Mouse (Mus musculus): ENCODE results near the gene Paics. TPM values are rescaled to one million over a fixed set of nuclear protein-coding genes. Genes with fewer than 3 reads are reported as not detected.
A peak's percentile ranks its signal among the peaks of the same experiment; 100 is the strongest.

Gene Paics
- polyA plus RNA-seq, 1 experiment from 2014 or later: 276 TPM

DNA sequence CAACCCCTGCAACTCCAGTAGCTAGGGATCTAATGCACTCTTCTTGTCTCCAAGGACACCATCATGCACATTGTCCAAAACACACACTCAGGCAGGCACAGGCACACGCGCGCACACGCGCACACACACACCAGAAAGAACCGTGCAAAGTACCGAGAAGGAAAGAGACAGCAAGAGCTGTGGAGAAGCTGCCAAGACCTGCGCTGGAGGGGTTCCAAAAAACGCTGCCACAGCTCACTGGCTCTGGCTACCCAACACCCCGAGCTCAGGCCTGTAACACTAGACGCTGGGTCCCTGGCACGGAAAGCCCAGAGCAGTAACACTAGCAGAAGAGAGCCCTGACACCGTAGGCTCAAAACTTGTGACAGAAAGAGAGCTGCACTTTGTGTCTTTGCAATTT lies 27.7 kb upstream of the Paics start:
- H3K27me3 ChIP-seq (replicated peaks; ENCODE audit: control insufficient read depth, insufficient read depth, low read length): no peaks in the 10 kb centered on the region
- H3K27ac ChIP-seq (ENCODE audit: low read depth, low read length): no peak overlapping the region
- no peak overlapping the region for H3K4me3 ChIP-seq (ENCODE audit: low read depth, low read length)
- DNase-seq (ENCODE audit: low spot score): peak; percentile 41
- peaks cover 3% of the 10 kb centered on the region; the same call in 1 of the 2 replicates for H3K9me3 ChIP-seq (replicated peaks; ENCODE audit: control insufficient read depth, low read length)
- ATAC-seq: no peak
- H3K4me2 ChIP-seq (ENCODE audit: low read length): no peak overlapping the region
- H3K4me1 ChIP-seq (ENCODE audit: control insufficient read depth, insufficient read depth, low read length): no peaks in the 10 kb centered on the region
- H3K36me3 ChIP-seq (ENCODE audit: control insufficient read depth, insufficient read depth, low read length): peaks cover 46% of the 10 kb centered on the region
- no peak overlapping the region for H3K9ac ChIP-seq (ENCODE audit: low read length)
- WGBS: 85% methylated on average over 13 of the region's 13 CpGs

DNA sequence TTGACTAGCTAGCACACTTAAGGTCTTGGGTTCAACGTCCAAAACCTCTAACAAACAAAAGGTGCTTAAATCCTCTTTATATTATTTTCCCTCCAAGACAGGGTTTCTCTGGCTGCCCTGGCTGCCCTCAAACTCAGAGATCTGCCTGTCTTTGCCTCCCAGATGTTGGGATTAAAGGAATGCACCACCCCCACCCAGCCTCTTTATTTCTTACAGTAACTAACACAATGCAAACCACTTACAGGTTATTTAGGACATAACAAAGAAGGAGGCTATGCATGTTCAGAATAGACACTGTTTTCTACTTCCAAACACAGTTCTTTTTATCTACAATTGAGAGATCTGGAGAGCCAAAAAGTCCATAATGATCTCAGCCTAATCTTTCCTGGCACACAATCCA lies 26.8 kb upstream of the Paics start:
- H3K27ac ChIP-seq (ENCODE audit: low read depth, low read length): no peak overlapping the region
- no peak overlapping the region for H3K9ac ChIP-seq (ENCODE audit: low read length)
- H3K36me3 ChIP-seq (ENCODE audit: control insufficient read depth, insufficient read depth, low read length): peaks cover 40% of the 10 kb centered on the region
- DNase-seq (ENCODE audit: low spot score): no peak
- no peaks in the 10 kb centered on the region for H3K4me1 ChIP-seq (ENCODE audit: control insufficient read depth, insufficient read depth, low read length)
- no peak overlapping the region for H3K4me2 ChIP-seq (ENCODE audit: low read length)
- WGBS: 73% methylated on average over 1 of the region's 1 CpGs
- no peak for ATAC-seq
- no peaks in the 10 kb centered on the region for H3K27me3 ChIP-seq (replicated peaks; ENCODE audit: control insufficient read depth, insufficient read depth, low read length)
- peaks cover 3% of the 10 kb centered on the region; the same call in 1 of the 2 replicates for H3K9me3 ChIP-seq (replicated peaks; ENCODE audit: control insufficient read depth, low read length)
- H3K4me3 ChIP-seq (ENCODE audit: low read depth, low read length): no peak overlapping the region

DNA sequence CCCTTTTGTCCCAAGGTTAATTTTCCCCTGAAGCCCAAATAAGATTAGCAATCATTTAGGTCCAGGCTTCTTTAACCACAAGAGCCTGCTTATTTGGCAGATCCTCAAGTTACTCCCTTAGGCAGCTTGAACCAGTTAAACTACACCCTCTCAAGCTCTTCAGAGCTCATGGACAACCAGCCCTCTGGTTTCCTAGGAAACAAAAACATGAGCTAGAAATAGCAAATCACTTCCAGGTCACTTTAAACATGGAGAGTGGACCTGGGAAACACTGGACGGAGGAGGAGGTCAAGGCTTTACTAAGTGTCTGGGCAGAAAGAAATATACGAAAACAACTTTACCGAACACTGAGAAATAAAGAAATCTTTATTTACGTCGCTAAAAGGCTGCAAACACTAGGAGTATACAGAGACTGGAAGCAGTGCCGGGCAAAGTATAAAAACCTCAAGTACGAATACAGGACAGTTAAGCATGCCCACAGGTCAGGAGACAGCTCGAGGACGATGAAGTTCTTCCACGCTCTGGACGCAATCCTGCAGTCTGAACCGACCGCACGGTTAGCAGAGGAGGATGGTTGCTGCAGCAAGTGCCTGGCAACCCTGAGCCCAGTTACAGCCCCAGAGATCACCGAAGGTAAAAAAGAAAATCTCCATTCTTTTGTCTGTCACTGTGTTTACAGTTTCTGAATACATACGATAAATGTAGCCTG lies 22.8 kb upstream of the Paics start:
- Histone ChIP-seq H3K9me3 (replicated peaks; ENCODE audit: control insufficient read depth, low read length) (peaks cover 3% of the 10 kb centered on the region; the same call in 1 of the 2 replicates), H3K27me3 (replicated peaks; ENCODE audit: control insufficient read depth, insufficient read depth, low read length) (no peaks in the 10 kb centered on the region), H3K4me2 (ENCODE audit: low read length) (no peak overlapping the region), H3K27ac (ENCODE audit: low read depth, low read length) (no peak overlapping the region), H3K4me3 (ENCODE audit: low read depth, low read length) (no peak overlapping the region), H3K9ac (ENCODE audit: low read length) (no peak overlapping the region), H3K36me3 (ENCODE audit: control insufficient read depth, insufficient read depth, low read length) (peaks cover 20% of the 10 kb centered on the region), H3K4me1 (ENCODE audit: control insufficient read depth, insufficient read depth, low read length) (no peaks in the 10 kb centered on the region)
- 93% methylated on average over 16 of the region's 16 CpGs for WGBS
- ATAC-seq (no peak), DNase-seq (ENCODE audit: low spot score) (peak; percentile 50)

DNA sequence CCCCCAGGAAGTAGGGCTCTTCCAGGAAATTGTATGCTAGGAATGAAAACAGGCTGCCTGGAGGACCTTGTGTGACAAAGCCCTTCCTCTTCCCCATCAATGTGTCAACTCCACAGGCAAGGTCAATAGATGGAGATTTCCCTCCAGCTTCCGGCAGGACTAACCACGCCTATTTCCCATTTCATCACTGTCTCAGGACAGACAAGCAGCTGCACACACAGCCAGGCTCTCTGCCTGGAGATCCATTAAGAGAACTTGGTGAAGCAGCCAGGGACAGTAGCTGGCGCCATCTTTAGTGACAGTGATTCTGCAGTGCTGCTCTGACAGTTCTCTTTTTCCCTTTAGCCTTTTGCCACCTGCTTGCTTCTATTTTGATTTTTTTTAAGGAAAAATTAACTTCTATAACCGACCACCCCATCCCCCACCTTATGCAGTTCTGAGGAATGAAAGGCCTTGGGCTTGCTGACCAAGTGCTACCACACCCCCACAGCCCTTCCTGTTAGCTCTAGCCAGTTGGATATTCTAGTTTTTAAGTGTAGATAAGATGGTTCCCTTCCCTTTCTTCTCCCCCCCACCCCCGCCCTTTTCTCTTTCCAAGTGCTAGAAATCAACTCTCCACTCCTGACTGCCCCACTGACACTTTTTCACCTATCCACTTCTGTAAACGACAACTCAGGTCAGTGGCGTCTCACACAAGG lies 21.8 kb upstream of the Paics start:
- H3K27me3 ChIP-seq (replicated peaks; ENCODE audit: control insufficient read depth, insufficient read depth, low read length): no peaks in the 10 kb centered on the region
- no peaks in the 10 kb centered on the region for H3K4me1 ChIP-seq (ENCODE audit: control insufficient read depth, insufficient read depth, low read length)
- ATAC-seq (no peak), DNase-seq (ENCODE audit: low spot score) (no peak)
- H3K36me3 ChIP-seq (ENCODE audit: control insufficient read depth, insufficient read depth, low read length): peaks cover 20% of the 10 kb centered on the region
- no peak overlapping the region for H3K4me2 ChIP-seq (ENCODE audit: low read length)
- H3K9me3 ChIP-seq (replicated peaks; ENCODE audit: control insufficient read depth, low read length): peaks cover 3% of the 10 kb centered on the region; the same call in 1 of the 2 replicates
- H3K27ac ChIP-seq (ENCODE audit: low read depth, low read length): no peak overlapping the region
- no peak overlapping the region for H3K4me3 ChIP-seq (ENCODE audit: low read depth, low read length)
- no peak overlapping the region for H3K9ac ChIP-seq (ENCODE audit: low read length)
- WGBS: 89% methylated on average over 7 of the region's 7 CpGs

DNA sequence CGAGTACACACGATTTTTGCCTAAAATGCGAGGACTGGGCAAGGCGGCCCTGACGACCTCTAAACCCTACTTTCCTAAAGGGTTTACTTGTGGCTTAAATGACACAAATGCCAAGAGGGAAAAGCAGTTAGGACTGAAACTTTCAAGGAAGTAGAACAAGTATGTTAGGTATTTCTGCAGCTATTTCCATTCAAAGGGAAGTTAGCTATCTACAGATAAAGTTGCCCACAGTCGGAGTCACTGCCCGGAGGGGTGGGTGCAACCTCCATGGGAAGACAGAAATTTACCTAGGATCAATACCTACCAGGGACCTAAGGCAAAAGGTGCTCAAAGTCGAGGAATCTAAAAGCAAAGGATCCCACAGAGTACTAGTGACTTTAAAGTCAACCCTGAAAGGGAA lies 11.4 kb upstream of the Paics start:
- DNase-seq (ENCODE audit: low spot score) (no peak), ATAC-seq (no peak)
- Histone ChIP-seq H3K4me3 (ENCODE audit: low read depth, low read length) (no peak overlapping the region), H3K4me1 (ENCODE audit: control insufficient read depth, insufficient read depth, low read length) (no peaks in the 10 kb centered on the region), H3K9me3 (replicated peaks; ENCODE audit: control insufficient read depth, low read length) (no peaks in the 10 kb centered on the region), H3K4me2 (ENCODE audit: low read length) (no peak overlapping the region), H3K27me3 (replicated peaks; ENCODE audit: control insufficient read depth, insufficient read depth, low read length) (no peaks in the 10 kb centered on the region), H3K36me3 (ENCODE audit: control insufficient read depth, insufficient read depth, low read length) (peaks cover 5% of the 10 kb centered on the region; the same call in 1 of the 2 replicates), H3K27ac (ENCODE audit: low read depth, low read length) (no peak overlapping the region), H3K9ac (ENCODE audit: low read length) (no peak overlapping the region)
- 96% methylated on average over 8 of the region's 8 CpGs for WGBS

DNA sequence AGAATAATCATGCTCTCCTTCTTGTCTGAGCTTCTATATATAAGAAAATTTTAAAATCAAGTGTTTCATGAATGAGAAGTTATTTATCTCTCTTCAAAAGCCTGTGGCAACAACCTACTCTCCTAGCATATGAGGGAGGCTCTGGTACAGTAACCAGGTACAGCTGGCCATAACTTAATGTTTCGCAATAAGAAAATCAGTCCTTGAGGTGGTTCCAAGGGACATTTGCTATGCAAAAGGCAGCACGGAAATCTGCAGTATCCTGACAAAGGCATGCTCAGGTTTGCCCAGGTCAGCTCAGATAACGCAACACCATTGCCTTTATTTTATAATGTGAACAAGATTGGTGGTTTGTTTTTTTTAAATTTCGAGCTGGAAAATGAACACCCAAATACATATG lies 9.1 kb upstream of the Paics start:
- Histone ChIP-seq H3K36me3 (ENCODE audit: control insufficient read depth, insufficient read depth, low read length) (peaks cover 5% of the 10 kb centered on the region; the same call in 1 of the 2 replicates), H3K9me3 (replicated peaks; ENCODE audit: control insufficient read depth, low read length) (no peaks in the 10 kb centered on the region), H3K27me3 (replicated peaks; ENCODE audit: control insufficient read depth, insufficient read depth, low read length) (no peaks in the 10 kb centered on the region), H3K27ac (ENCODE audit: low read depth, low read length) (no peak overlapping the region), H3K4me2 (ENCODE audit: low read length) (no peak overlapping the region), H3K9ac (ENCODE audit: low read length) (no peak overlapping the region), H3K4me3 (ENCODE audit: low read depth, low read length) (no peak overlapping the region), H3K4me1 (ENCODE audit: control insufficient read depth, insufficient read depth, low read length) (peaks cover 4% of the 10 kb centered on the region; the same call in 1 of the 2 replicates)
- ATAC-seq: no peak
- WGBS: 95% methylated on average over 4 of the region's 4 CpGs
- DNase-seq (ENCODE audit: low spot score): no peak

DNA sequence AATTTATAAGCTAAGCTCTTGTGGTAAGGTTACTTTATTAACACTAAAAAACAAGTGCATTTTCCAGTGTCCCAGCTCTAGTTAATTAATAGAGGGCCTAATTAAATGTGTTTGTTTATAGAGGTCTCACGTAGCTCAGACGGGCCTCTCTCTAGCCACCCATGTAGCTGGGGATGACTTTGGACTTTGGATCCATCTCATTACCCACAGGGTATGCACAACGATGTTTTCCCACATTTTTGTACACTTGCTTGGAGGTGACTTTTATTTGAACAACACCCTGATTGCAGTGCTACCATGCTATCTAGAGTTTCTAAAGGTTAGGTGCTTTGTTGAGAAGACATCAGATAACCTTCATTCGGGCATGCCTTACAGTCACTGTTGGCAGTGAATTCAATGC lies 8.6 kb upstream of the Paics start:
- no peak overlapping the region for H3K9ac ChIP-seq (ENCODE audit: low read length)
- ATAC-seq (no peak), DNase-seq (ENCODE audit: low spot score) (no peak)
- peaks cover 4% of the 10 kb centered on the region; the same call in 1 of the 2 replicates for H3K4me1 ChIP-seq (ENCODE audit: control insufficient read depth, insufficient read depth, low read length)
- no peak overlapping the region for H3K4me3 ChIP-seq (ENCODE audit: low read depth, low read length)
- H3K27ac ChIP-seq (ENCODE audit: low read depth, low read length): no peak overlapping the region
- no peak overlapping the region for H3K4me2 ChIP-seq (ENCODE audit: low read length)
- H3K36me3 ChIP-seq (ENCODE audit: control insufficient read depth, insufficient read depth, low read length): peaks cover 5% of the 10 kb centered on the region; the same call in 1 of the 2 replicates
- H3K27me3 ChIP-seq (replicated peaks; ENCODE audit: control insufficient read depth, insufficient read depth, low read length): no peaks in the 10 kb centered on the region
- H3K9me3 ChIP-seq (replicated peaks; ENCODE audit: control insufficient read depth, low read length): no peaks in the 10 kb centered on the region
- 79% methylated on average over 4 of the region's 4 CpGs for WGBS

DNA sequence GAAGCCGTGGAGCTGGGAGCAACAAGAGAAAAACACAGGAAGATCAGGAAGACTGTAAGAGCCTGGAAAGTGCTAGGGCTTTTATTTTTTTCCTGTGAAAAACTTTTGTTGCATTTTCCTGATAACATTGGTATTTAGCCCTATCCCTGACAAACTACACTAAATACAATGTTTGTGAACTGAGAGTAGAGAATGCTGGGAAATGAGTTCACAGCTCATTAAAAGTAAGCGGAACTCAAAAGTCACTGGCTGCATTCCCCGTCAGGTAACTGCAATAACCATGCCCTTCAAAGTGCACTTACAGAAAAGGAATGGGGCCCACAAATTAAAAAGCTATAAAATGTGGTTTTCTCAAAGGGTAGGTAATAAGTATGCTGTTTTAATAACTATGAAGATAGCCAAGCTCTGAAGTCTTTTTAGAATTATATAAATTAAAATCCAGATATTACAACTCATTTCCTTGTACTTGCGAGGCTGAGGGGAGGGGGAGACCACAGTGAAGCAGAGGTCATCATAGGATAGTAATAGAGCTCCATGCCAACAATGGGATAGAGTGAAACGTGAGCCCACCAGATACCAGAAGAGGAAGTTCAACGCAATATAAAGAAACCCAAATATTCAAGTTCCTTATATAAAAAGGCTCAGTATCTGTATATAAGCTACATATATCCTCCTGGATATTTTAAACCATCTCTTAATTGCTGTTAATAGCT lies 6.0 kb upstream of the Paics start:
- H3K4me3 ChIP-seq (ENCODE audit: low read depth, low read length): no peak overlapping the region
- H3K9ac ChIP-seq (ENCODE audit: low read length): no peak overlapping the region
- peaks cover 8% of the 10 kb centered on the region; the same call in 1 of the 2 replicates for H3K36me3 ChIP-seq (ENCODE audit: control insufficient read depth, insufficient read depth, low read length)
- H3K9me3 ChIP-seq (replicated peaks; ENCODE audit: control insufficient read depth, low read length): no peaks in the 10 kb centered on the region
- H3K27me3 ChIP-seq (replicated peaks; ENCODE audit: control insufficient read depth, insufficient read depth, low read length): no peaks in the 10 kb centered on the region
- no peak overlapping the region for H3K27ac ChIP-seq (ENCODE audit: low read depth, low read length)
- DNase-seq (ENCODE audit: low spot score) (no peak), ATAC-seq (no peak)
- 76% methylated on average over 6 of the region's 6 CpGs for WGBS
- H3K4me2 ChIP-seq (ENCODE audit: low read length): no peak overlapping the region
- H3K4me1 ChIP-seq (ENCODE audit: control insufficient read depth, insufficient read depth, low read length): peaks cover 7% of the 10 kb centered on the region; the same call in 1 of the 2 replicates
